Mouse (Mus musculus) limb, embryonic 14.5 days (tissue): ENCODE data around the gene Dhcr24. TPM values are rescaled to one million over a fixed set of nuclear protein-coding genes. Genes with fewer than 3 reads are reported as not detected.

Experiments
- ATAC-seq: fragments of 200-750 bp; cut with Nextera tagmentation; 2 replicates; pipeline ENCODE4 v1.8.0; 2017; ENCODE audit warnings: low read depth, moderate number of reproducible peaks, moderate TSS enrichment; ENCODE audit not compliant: low FRiP score
- DNase-seq: peaks from one replicate; pipeline ENCODE4 v3.0.0-alpha.2; 2015; ENCODE audit warnings: low spot score
- H3K27ac ChIP-seq: fragments of 300-500 bp; sonication (generic); replicated peaks from 2 replicates; pipeline ENCODE4 v1.5.1; 2014; ENCODE audit warnings: low read depth, mild to moderate bottlenecking, low read length, moderate library complexity, mixed read lengths
- H3K27me3 ChIP-seq: fragments of 300-500 bp; sonication (generic); 2 replicates; pipeline ENCODE4 v1.6.1; 2014; ENCODE audit warnings: low read length, mixed read lengths; ENCODE audit not compliant: control insufficient read depth, insufficient read depth
- H3K36me3 ChIP-seq: fragments of 300-500 bp; sonication (generic); 2 replicates; pipeline ENCODE4 v1.6.1; 2014; ENCODE audit warnings: mild to moderate bottlenecking, low read length, moderate library complexity, mixed read lengths; ENCODE audit not compliant: control insufficient read depth, insufficient read depth
- H3K4me1 ChIP-seq: fragments of 300-500 bp; sonication (generic); 2 replicates; pipeline ENCODE4 v1.6.1; 2014; ENCODE audit warnings: antibody characterized with exemption, low read length, mixed read lengths; ENCODE audit not compliant: control insufficient read depth, insufficient read depth
- H3K4me2 ChIP-seq: fragments of 300-500 bp; sonication (generic); replicated peaks from 2 replicates; pipeline ENCODE4 v1.6.1; 2014; ENCODE audit warnings: low read depth, mild to moderate bottlenecking, low read length, moderate library complexity; ENCODE audit not compliant: severe bottlenecking
- H3K4me3 ChIP-seq: fragments of 300-500 bp; sonication (generic); replicated peaks from 2 replicates; pipeline ENCODE4 v1.5.1; 2014; ENCODE audit warnings: low read length
- H3K9ac ChIP-seq: fragments of 300-500 bp; sonication (generic); 2 replicates; pipeline ENCODE4 v1.6.1; 2014; ENCODE audit warnings: mild to moderate bottlenecking, low read depth, low read length, moderate library complexity; ENCODE audit not compliant: severe bottlenecking
- H3K9me3 ChIP-seq: fragments of 300-500 bp; sonication (generic); 2 replicates; pipeline ENCODE4 v1.6.1; 2016; ENCODE audit warnings: low read length; ENCODE audit not compliant: control insufficient read depth
- POLR2A ChIP-seq: fragments of 200-500 bp; IDR thresholded peaks from 2 replicates; pipeline ENCODE4 v1.8.0; 2012; ENCODE audit warnings: inconsistent platforms, mild to moderate bottlenecking, moderate library complexity, borderline replicate concordance; ENCODE audit not compliant: insufficient read depth, insufficient read length; ENCODE audit errors: extremely low read depth
- WGBS: fragments of 180-500 bp; shearing (Covaris S2); extraction: QIAGEN DNeasy Blood & Tissue Kit; methylation state at CpG from one replicate; pipeline ENCODE4 v1.1.7; 2014; 5-methylcytosine and 5-hydroxymethylcytosine counted together
- polyA plus RNA-seq, 2 experiments: library from polyadenylated mRNA; depleted of rRNA in 1 of 2; stranded (reverse) in 1 of 2; unstranded in 1 of 2; fragments of >200 nt; fragmentation: Nextera tagmentation in 1 of 2; extraction: Ambion mirVana in 1 of 2; gene quantifications; 2 replicates each; pipeline versions ENCODE4 v1.2.1 to v1.2.3; 2012 to 2014

The Dhcr24 gene
- polyA plus RNA-seq, 2 experiments: 19.4 to 57.6 TPM

GRCm38 (mm10) chr4:106617056-106617455, 56.2 kb downstream of the Dhcr24 start, which contains the start of gene Lexm:
Lexm (minus strand) TSS chr4:106617241.
- Histone ChIP-seq H3K27me3 (peaks cover 7% of the 10 kb centered on the region), H3K4me2 (peak within 1 kb of the TSS; percentile 31; the same call in 1 of the 2 replicates), H3K4me1 (peaks cover 4% of the 10 kb centered on the region; the same call in 1 of the 2 replicates), H3K9ac (no peak within 1 kb of the TSS), H3K4me3 (no peak within 1 kb of the TSS), H3K9me3 (no peaks in the 10 kb centered on the region), H3K36me3 (no peaks in the 10 kb centered on the region), H3K27ac (no peak within 1 kb of the TSS)
- 0% methylated on average over 13 of the region's 19 CpGs for WGBS
- TF ChIP-seq POLR2A: no peak
- ATAC-seq: no peak
- peak; percentile 20 for DNase-seq

DNA sequence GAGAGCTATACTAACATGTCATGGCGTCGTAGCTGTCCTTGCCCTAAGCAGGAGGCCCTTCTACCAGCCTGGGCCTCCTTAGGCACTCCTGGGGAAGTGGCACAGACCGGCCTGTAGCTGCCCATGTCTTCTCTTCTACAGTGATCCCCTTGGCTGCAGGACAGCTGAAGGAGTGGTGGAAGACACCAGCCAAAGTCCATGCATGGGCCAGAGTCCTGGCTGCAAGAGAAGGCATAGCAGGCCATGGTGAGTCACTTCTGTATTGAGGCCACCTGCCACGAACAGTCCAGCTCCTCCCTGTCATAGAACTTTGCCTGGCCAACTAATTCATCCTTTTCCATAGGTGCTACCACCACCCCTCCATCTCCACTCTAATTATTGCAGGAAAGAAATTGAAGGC, 58.1 kb downstream of the Dhcr24 start:
- no peaks in the 10 kb centered on the region for H3K9me3 ChIP-seq
- H3K27me3 ChIP-seq: peaks cover 26% of the 10 kb centered on the region
- no peak overlapping the region for H3K4me2 ChIP-seq
- WGBS: 90% methylated on average over 4 of the region's 4 CpGs
- no peak for DNase-seq
- no peak overlapping the region for H3K9ac ChIP-seq
- no peak for ATAC-seq
- H3K27ac ChIP-seq: no peak overlapping the region
- no peak for TF ChIP-seq POLR2A
- H3K4me1 ChIP-seq: peaks cover 4% of the 10 kb centered on the region; the same call in 1 of the 2 replicates
- H3K36me3 ChIP-seq: no peaks in the 10 kb centered on the region
- H3K4me3 ChIP-seq: no peak overlapping the region

- no peak for TF ChIP-seq POLR2A
- Histone ChIP-seq H3K4me1 (peaks cover 4% of the 10 kb centered on the region; the same call in 1 of the 2 replicates), H3K9ac (no peak overlapping the region), H3K9me3 (no peaks in the 10 kb centered on the region), H3K4me3 (no peak overlapping the region), H3K27ac (no peak overlapping the region), H3K4me2 (no peak overlapping the region), H3K36me3 (no peaks in the 10 kb centered on the region), H3K27me3 (peaks cover 27% of the 10 kb centered on the region)
- 70% methylated on average over 3 of the region's 3 CpGs for WGBS
- ATAC-seq (no peak), DNase-seq (no peak)
These were observed 60.6 kb downstream of the Dhcr24 start for GRCm38 (mm10) chr4:106621428-106621827.

DNA sequence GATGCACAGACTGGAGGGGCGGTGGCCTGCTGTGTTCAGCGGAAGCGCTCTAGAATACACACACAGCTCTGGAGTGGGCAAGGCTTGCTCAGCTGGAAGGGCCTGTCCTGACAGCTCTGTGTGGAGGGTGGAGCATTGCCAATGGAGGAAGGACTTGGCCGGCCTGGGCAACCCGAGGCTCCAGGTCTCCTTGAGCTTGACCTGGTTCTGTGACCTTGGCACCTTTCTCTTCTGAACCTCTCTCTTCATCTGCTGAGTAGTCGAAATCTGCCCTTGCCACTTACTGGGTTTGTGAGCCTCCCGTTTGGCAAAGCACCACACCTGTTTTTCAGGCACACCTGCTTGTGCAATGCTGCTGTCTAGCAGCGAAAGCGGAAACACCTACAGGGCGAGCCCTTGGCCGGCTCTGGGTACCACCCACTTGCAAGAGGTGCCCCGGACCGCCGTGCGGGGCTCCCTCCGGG, 61.2 kb downstream of the Dhcr24 start, which contains the start of gene Ttc22:
Ttc22 (plus strand) TSS at position 403 of the 464 bp plus-strand sequence.
- Histone ChIP-seq H3K9me3 (no peaks in the 10 kb centered on the region), H3K27me3 (peaks cover 27% of the 10 kb centered on the region), H3K4me3 (peak within 1 kb of the TSS; percentile 13; the same call in 1 of the 2 replicates), H3K27ac (no peak within 1 kb of the TSS), H3K36me3 (no peaks in the 10 kb centered on the region), H3K4me1 (peaks cover 2% of the 10 kb centered on the region; the same call in 1 of the 2 replicates), H3K9ac (no peak within 1 kb of the TSS), H3K4me2 (no peak within 1 kb of the TSS; the same call in 1 of the 2 replicates)
- TF ChIP-seq POLR2A: no peak
- DNase-seq: no peak
- 26% methylated on average over 16 of the region's 16 CpGs for WGBS
- no peak for ATAC-seq

DNA sequence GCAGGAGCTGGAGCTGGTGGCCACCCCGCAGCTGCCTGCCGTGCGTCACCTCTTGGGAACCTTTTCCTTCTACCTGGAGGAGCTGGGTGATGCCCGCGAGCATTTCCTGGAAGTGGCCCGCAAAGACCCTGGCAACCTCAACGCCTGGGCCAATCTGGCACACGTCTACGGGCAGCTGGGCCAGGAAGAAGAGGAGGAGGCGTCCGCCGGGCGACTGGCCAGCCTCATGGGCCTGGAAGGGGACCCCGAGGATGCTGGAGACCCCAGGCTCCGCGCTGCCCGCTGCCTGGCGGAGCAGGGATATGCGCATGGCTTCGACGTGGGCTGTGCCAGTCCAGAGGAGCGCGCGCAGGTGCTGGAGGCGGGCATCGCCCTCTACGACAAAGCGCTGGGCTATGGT, 61.9 kb downstream of the Dhcr24 start:
- Histone ChIP-seq H3K4me2 (no peak overlapping the region; the same call in 1 of the 2 replicates), H3K9ac (no peak overlapping the region), H3K9me3 (no peaks in the 10 kb centered on the region), H3K27ac (no peak overlapping the region), H3K27me3 (peaks cover 27% of the 10 kb centered on the region), H3K4me3 (0 out of 2 replicates have a peak overlapping the region, but pooled peaks have one; percentile 13), H3K36me3 (no peaks in the 10 kb centered on the region), H3K4me1 (no peaks in the 10 kb centered on the region)
- no peak for TF ChIP-seq POLR2A
- no peak for DNase-seq
- ATAC-seq: no peak
- WGBS: 26% methylated on average over 27 of the region's 28 CpGs
